Mouse (Mus musculus): ENCODE results near the gene BC035947.
"Not testable (repeated sequence)": the region's sequence is repeated elsewhere in the genome, so short reads cannot be mapped to it uniquely, and the experiment has no call there.

Gene BC035947

DNA sequence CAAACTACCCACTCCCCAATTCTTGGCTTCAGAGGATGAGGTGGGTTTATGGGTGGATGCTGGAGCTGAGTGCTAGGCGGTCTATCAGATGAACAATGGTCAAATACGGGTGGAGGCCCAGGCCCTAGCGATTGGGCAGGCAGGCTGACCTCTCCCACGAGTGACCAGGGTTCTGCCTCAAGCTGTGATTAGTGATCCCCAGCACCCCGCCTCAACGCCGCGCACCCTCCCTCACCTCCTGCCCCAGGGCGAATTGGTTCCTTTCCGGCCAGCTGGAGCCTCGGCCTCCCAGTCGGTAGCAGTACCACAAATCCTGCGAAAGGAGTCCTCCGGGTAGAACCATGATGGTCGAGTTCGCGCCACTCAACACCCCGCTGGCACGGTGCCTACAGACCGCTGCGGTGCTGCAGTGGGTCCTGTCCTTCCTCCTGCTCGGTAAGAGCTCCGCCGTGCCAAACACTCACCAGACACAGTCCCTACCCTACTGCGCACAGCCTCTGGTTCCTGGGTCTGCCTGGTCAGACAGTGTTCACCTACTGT, at the start of gene BC035947:
BC035947 (minus strand) TSS at position 538 of the 540 bp plus-strand sequence.
- DNase-seq: no peak

DNA sequence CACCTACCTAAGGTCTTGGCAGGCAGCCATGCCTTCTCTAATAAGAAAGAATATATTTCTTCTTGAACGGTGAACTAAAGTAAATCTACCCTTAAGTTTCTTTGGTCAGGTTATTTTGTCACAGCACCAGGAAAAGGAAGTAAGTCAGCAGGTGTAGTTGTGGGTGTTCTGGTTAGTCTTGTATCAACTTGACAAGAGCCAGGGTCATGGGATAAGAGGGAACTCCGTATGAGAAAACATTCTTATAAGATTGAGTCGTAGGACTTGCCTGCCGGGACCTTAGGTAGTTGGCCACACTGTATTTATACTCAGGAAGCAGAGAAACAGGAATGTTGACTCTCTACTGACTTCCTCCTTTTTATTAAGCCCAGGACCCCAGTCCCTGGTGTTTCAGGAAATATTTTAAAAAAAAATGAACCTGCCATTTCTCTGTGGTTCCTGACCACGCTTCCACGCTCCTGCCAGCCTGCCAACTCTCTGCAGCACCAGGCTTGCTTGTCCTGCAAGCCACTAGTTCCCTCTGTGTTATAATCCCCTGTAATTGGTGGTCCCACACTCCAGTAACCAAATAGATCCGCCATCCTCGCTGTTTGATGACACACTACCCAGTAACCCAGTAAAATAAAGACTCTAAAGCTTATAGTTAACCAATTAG, 42.2 kb upstream of the BC035947 start:
- no peak for DNase-seq

DNA sequence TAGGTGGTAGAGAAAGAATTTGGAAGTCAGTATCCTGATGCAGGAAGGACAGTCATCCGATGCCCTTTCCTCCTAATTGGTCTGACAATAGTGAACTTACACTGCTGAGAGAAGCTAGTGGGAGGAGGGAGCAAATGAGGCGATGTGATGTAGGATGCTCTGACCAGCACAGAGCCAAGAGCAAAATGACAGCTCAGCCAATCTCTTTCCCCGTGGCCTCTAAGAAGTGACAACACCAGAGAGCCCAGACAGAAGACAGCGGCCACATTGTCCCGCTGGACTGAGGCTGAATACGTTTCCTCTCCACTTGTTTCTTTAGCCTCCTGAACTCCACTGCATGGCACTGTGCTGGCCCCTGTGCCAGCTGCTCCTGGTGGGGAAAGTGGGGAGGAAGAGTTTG, 37.0 kb upstream of the BC035947 start:
- DNase-seq: no peak

DNA sequence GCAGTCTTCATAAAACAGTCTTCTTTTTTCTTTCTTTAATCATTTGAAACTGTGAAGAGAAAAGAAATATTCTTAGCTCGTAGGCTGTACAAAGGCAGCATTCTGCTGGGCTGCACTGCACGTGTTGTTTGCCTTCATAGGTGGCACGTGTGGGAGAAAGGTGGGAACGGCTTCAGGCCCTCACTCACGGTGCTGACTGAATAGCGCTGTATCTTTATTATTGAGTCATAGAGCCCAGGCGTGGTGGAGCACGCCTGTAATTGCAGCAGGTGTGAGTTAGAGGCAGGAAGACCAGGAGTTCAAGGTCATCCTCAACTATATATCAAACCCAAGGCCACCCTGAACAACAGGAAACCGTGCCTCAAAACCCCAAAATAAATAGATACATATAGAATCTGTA, 34.3 kb upstream of the BC035947 start:
- DNase-seq: no peak

DNA sequence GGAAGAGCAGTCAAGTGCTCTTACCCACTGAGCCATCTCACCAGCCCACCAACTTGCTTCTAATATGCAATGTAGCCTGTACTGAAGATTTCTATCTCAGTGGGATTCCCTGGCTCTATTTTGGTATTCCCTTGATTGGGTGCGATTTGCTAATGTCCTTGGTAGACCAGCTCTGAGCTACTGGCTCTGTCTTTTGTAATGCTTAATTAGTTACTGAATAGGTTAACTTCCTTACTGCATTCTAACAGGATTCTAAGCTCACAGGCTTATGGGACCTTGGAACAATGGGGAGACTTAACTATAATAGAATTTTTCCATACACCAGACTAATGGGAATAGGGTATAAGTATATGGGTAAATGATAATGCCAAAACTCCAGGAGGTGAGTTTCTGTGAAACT, 31.7 kb upstream of the BC035947 start:
- DNase-seq: not testable (repeated sequence)

DNA sequence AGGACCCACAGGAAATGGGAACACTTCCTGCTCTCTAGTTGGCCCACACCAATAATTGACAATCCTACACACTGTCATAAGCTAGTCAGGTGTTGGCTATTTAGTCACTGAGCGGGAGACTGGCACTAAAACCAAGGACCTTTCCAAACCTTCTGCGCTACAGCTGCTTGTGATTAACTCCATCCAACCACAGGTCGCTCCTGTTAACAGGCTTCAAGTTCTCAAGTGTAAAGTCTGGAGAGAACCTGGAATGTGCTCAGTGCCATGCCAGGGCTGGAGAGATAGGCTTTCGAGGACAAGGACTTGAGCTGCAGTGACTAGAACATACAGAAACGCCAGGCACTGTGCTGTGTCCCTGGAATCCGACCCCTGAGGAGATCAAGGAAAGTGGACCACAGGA, 27.2 kb upstream of the BC035947 start:
- DNase-seq: no peak

DNA sequence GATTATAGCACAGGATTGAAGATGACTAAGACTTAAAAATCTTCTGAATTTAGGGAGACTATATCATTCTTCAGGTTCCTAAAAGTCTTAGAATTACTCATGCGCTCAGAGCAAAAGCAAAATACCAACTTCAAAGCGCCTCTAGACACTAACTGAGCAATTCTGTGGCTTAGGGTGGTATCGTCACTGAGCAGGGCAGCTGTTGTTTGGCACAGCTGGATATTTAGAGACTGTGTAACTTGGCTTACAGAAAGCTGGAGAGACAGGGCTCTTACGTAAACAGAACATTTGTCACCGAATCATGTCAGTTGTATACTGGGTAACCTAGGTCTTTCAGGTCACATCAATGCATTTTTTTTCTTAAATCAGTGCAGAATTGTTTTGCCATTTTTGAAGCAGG, 26.4 kb upstream of the BC035947 start:
- no peak for DNase-seq

DNA sequence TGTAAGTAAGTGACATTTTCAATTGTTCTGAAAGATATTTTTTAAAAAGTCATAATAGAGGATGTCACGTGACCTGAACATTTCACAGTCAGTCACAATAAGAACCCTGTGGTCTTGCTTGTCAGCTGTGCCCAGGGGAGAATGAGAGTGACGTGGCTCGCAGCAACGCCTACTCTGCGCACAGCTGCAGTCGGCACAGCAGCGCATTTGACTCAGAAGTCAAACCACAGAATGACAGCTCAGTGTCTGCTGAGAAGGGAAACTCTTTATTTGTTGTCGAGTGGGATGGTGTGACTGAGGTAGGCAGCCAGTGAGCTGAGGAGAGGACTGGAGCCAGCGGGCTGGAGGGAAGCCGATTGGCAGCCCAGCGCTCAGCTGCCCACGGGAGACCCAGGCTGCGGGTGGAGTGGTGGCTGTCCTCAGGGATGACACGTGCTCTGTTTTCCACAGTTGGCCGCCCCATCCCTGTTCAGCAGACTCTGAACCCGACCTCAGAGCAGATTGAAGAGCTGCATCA, 25.6 kb upstream of the BC035947 start:
- peak; percentile 84 for DNase-seq

DNA sequence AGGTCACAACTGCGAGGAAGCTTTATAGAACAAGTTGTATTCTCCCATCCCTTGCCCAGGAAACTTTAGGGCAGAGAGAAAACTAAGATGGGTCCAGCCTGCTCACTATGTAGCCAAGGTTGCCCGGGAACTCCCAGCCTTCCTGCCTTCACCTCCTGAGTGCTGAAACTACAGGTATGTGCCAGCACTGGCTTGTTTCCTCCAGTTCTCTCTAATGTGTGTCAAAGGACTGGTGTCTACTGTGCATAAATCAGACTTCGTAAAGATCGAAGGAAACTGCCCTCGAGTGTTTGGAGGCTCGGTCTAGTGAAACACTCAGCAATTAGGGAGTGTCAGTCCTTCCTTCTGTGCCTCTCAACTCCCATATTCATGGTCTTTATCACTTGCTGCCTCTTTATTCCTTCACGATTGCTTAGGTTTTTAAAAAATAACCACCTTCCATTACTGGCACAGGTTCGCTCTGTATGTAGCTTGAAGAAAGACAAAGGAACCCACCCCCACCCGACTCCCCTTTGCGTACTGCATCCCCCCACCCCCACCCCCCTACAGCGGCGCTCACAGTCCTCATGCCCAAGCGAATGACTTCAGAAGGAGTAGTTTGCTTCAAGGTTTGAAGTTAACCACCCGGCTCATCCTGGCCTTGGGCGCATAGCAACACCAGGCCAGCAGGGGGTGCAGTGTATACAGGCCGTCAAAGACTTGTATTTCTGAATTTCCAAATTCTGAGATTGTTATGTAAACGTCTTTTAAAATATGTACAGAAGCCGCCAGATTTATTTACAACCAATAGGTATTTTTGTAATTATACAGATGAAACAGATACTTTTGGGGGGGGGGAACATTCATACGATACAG, 24.6 kb upstream of the BC035947 start:
- peak; percentile 78 for DNase-seq

DNA sequence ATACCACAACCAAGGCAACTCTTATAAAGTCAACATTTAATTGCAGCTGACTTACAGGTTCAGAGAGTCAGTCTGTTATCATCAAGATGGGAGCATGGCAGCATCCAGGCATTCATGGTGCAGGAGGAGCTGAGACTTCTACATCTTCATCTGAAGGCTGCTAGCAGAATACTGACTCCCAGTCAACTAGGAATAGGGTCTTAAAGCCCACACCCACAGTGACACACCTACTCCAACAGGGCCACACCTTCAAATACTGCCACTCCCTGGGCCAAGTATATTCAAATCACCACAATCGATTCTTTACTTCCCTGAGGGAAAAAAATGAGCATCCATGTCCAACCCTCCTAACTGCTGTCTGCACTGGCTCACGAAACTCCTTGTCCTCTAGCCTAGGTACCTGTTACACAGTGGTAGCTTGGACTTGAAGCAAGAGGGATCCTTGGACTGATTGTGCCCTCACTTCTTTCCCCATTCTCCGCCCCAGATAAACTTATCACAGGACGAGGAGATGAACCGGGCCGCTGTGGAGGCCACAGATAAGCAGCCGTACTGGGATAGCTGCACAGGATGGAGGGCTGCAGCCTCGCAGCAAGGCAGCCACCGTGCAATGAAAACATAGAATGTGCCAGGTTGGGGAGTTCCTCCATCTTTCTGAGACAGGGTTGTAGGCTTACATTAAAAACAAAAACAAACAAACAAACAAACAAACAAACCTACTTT, 22.6 kb upstream of the BC035947 start:
- DNase-seq: no peak

DNA sequence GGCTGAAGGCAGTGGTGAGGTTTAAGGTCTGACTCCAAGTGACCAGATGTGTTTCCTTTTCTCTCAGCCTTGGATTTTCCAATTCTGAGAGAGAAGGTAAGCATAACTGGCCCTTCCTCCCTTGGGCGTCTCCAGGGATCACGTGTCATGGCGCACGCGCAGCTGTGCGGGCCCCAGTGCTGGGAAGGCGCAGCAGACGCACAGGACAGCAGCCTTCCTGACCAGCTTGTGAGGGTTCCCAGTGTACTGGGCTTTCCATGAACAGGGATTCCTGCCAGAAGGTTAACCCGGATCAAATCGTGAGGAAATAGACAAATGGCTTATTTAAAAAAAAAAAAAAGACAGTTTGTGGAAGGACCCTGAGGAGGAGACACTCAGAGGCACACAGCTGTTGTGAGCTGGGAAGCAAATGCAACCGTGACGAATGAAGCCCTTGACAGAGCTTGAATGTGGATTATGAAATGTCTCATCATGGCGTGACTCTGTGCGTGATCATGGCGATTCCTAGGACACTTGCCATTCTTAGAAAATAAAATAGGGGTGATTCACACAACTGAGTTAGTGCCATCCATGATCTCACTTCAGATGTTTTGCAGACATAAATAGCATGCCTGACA, 20.3 kb upstream of the BC035947 start:
- peak; percentile 8 for DNase-seq

DNA sequence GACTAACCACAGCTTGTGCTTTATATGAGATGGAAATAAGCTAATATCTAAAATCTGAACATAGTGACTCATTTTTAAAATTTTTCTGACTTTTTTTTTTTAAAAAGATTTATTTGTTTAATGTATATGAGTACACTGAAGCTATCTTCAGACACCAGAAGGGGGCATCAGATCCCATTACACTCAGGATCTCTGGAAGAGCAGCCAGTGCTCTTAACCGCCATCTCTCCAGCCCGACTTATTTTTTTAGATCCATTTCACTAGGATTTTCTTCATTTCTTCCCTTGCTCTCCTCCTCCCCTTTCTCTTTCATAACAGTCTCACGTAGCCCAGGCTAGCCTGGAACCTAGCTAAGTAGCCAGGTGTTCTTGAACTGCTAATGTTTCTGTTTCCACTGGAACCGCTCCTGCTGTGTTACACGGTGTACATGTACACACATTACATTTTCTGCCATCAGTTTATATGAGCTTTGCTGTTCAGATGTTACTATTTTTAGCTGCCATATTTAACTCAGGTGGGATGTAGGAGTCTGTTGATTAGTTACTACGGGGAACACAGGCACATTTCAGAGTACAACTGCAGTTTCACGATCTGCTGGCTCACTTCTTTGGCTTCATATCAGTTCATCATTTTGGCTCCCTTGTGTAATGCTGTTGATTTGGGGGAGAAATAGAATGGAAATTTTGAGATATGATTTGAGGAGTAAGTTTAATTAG, 18.7 kb upstream of the BC035947 start:
- DNase-seq: no peak

DNA sequence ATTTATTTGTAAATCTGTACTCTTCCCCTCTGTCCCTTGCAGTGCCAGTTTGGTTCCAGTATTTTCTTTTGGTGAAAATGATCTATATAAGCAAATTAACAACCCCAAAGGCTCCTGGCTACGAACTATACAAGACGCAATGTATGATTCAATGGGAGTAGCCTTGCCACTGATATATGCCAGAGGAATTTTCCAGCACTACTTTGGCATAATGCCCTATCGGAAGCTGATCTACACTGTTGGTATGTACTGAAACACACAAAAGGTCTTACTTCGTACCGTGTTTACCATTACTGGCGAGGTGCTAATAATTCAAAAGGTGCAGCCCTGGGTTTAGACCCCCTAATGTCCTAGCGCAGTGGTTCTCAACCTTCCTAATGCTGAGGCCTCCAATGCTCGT, 17.1 kb upstream of the BC035947 start:
- no peak for DNase-seq

DNA sequence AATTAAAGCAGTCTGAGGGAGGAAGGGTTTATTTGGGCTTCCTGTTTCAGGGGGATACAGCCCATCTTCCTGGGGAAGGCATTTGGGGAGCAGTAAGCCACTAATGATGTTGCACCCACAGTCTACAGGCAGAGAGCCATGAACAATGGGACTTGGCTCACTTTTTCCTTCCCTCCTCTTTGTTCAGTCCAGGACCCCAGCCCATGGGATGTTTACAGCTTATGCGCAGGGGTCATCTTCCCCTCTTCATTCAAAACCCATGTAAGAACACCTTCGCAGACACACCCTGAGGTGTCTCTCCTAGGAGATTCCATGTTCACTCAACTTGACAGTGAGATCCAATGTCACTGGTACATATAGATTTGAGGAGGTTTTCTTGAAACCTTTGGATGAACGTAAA, 16.4 kb upstream of the BC035947 start:
- no peak for DNase-seq

DNA sequence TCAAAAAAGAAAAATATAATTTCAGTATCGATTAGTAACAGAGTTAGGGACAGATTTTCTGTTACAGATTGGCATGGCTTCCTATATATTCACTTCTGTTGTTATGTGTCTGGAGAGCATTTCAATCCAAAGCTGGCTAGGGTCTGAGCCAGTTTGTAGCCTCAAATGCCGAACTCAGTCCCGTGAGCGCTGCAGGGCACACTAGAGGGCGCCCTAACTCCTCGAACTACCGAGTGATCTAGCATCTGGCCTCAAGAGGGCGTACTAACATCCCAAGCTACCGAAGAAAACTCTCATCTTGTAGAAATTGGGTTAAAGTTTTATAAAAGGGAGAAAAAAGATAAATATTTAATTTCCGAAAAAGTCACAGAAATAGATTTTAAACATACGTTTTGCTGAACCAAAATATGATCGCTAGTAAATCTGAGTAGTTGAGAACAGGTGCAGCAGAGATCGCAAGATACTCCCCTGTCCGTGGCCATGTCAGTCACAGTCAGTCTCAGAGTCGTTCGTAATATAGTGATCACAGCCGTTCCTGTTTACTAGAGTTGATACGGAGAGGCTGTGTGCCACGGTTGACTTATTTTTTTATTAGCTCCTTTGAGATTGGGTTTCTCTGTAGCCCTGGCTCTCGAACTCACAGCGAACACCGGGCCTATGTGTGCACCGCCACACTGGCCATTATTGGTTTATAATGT, 13.4 kb upstream of the BC035947 start:
- DNase-seq: peak; percentile 29

DNA sequence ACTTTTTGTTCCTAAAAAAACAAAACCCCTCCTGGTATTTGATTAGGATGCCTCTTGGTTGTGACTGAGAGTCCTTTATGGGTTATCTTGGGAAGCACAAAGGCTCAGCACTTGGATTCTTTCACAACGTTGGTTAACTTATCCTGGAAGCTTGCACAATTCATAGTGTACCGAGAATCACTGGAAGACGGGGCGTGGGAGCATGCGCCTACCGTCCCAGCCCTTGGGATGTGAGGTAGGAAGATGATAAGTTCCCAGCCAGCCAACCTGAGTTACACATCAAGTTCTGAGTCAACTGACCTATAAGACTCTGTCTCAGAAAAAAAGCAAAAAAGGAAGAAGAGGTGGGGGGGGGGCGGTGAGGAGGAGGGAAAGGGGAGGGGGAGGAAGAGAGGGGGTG, 6.9 kb upstream of the BC035947 start:
- no peak for DNase-seq

DNA sequence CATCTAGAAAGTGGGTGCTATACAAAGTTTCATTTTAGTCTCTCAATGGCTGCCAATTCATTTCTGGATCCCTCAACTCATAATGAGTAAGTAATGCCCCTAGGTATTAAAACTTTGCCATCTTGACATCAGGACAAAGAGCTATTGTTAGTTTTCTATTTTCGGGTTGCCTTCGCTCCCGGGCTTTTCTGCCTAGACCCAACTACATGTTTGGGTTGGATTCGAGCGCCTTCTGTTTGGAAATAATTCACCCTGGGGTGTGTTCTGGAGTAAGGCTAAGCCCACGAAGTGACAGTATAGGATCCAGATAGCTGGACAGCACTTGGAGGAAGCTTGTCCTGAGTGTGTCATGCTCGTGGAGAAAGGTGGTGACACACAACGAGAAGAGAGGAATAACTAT, 798 bp upstream of the BC035947 start:
- DNase-seq: no peak

DNA sequence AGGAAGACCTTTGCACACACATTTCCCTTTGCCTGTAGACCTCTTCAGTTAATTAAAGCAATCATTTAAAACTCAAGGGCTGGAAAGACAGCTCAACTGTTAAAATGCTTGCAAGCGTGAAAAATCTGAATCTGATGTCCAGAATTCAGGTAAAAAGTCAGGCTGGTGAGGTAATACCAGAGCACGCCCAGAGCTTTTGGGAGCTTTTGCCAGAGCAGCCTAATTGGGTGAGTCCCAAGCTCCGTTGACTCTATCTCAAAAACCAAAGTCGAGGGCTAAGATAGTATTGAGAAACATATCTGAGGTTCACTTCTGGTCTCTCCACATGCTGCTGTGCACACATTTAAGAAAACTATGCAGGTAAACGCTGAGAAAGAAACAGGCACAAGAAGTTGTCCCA, 1.1 kb downstream of the BC035947 start, which contains the start of gene Mogat1:
Mogat1 (plus strand) TSS at position 130 of the 400 bp plus-strand sequence.
- DNase-seq: no peak

DNA sequence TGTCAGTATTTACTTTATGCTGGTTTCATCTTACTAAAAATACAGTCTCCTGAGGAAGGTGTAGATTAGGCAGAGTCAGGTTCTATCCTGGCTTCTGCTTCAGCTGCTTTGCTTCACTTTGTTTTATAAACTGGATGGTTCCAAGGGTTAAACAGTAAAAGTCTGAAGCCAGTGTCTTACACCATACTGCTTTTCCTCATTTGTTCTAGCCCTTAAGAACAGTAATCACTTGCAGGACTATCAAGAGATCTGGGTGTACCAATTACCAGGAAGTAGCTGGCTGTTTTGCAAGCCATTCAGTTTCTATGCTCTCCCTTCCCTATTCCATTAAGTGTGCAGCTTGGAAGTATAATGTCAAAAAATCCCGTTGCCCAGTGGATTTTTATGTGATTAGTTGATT, 4.8 kb downstream of the BC035947 start:
- DNase-seq: no peak

DNA sequence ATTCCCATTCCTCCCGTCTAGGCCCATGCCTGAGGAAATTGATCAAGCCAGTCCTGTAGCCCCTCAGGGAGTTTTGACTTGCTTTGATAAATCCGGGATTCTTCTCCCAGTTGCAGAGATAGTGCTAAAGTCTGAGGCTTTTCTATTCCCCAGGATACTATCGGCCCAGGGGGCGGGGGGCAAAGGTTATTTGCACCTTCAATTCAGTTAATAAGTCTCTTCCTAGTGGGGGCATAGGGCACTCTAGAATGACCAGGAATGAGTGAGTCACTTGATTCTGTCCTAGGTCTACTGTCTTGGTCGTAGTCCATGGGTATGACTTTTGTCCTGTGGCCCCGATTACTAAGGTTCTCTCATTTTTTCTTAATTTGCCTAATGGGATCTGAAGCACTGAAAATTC, 9.4 kb downstream of the BC035947 start:
- no peak for DNase-seq

DNA sequence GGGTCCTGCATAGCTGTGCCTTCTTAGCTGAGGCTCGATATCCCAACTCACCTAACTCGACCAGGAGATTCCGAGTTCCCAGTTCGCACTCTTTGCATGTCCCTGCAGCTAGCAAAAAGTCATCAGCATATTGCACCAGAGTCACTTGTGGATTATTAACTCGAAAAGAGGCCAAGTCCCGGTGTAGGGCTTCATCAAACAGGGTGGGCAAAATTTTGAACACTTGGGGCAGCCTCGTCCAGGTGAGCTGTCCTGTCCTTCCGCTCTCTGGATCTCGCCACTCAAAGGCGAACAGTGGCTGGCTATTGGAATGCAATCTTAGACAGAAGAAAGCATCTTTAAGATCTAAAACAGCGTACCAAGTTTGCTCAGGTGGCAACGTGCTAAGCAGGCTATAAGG, 10.1 kb downstream of the BC035947 start:
- not testable (repeated sequence) for DNase-seq
